Mouse (Mus musculus): Measurements from ENCODE around the gene Rnf111. TPM values are rescaled to one million over a fixed set of nuclear protein-coding genes. Genes with fewer than 3 reads are reported as not detected.

Gene Rnf111
- polyA plus RNA-seq, 1 experiment from 2014 or later: 30.3 TPM

DNA sequence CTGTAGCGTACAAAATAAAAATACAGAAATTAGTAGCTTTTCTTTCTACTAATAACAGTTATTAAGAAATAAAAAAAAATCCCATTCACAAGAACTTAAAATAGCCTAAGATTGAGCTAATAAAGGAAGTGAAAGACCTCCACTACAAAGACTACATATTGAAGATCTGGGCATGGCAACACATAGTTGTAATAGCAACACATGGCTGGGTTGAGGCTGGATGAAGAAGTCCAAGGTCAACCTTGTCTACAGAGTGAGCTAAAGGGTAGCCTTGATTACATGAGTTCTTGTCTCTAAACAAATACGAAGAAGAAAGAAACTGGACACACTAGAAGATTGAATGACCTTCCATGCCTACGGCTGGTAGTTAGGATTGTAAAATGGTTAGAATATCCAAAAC is 20.3 kb upstream of the Rnf111 start:
- no peaks in the 10 kb centered on the region for H3K27me3 ChIP-seq (replicated peaks; ENCODE audit: low read depth, poor library complexity, severe bottlenecking)
- DNase-seq (ENCODE audit: low spot score): no peak
- H3K9me3 ChIP-seq: no peaks in the 10 kb centered on the region
- 96% methylated on average over 3 of the region's 3 CpGs for WGBS
- no peaks in the 10 kb centered on the region for H3K36me3 ChIP-seq (replicated peaks)
- peaks cover 6% of the 10 kb centered on the region; the same call in 1 of the 2 replicates for H3K4me1 ChIP-seq
- no peak overlapping the region for H3K27ac ChIP-seq (replicated peaks)
- no peak overlapping the region for H3K4me3 ChIP-seq

DNA sequence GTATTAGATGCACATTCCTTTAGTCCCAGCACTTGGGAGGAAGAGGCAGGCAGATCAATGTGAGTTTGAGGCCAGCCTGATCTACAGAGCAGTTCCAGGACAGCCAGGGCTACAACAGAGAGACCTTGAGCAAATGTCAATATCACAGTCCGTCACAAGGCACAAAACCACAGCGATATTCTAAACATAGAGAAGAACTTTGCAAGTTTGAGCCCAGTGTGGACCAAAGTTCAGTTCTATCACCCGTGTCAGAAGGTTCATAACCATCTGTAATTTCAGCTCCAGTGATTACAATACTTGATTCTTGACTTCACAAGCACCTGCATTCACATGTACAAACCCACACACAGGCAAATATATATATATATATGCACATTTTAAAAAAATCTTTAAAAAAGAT is 17.1 kb upstream of the Rnf111 start:
- no peak for DNase-seq (ENCODE audit: low spot score)
- Histone ChIP-seq H3K27ac (replicated peaks) (no peak overlapping the region), H3K4me3 (no peak overlapping the region), H3K4me1 (no peaks in the 10 kb centered on the region), H3K9me3 (no peaks in the 10 kb centered on the region), H3K36me3 (replicated peaks) (no peaks in the 10 kb centered on the region), H3K27me3 (replicated peaks; ENCODE audit: low read depth, poor library complexity, severe bottlenecking) (no peaks in the 10 kb centered on the region)
- WGBS: 86% methylated on average over 3 of the region's 3 CpGs

DNA sequence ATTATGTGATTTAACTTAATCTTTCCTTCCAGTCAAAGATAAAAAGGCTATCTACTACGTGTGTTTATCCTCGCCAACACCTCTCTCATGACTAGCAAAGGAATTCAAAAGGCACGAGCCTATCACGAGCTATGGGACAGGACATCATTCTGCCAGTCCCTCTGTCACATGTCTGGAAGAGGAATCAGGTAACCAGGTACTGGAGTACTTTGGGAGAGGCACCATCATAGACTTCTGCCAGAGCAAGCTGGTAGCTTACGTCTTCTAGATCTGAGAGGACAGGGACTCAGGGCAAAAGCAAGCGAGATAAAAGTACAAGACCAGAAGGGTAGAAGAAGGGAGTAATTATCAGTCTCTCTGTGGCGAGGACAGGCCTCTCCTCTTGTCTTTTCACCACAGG is 8.2 kb upstream of the Rnf111 start:
- Histone ChIP-seq H3K27ac (replicated peaks) (no peak overlapping the region), H3K4me1 (no peaks in the 10 kb centered on the region), H3K4me3 (no peak overlapping the region), H3K36me3 (replicated peaks) (no peaks in the 10 kb centered on the region), H3K9me3 (no peaks in the 10 kb centered on the region), H3K27me3 (replicated peaks; ENCODE audit: low read depth, poor library complexity, severe bottlenecking) (no peaks in the 10 kb centered on the region)
- no peak for DNase-seq (ENCODE audit: low spot score)
- 81% methylated on average over 7 of the region's 7 CpGs for WGBS

DNA sequence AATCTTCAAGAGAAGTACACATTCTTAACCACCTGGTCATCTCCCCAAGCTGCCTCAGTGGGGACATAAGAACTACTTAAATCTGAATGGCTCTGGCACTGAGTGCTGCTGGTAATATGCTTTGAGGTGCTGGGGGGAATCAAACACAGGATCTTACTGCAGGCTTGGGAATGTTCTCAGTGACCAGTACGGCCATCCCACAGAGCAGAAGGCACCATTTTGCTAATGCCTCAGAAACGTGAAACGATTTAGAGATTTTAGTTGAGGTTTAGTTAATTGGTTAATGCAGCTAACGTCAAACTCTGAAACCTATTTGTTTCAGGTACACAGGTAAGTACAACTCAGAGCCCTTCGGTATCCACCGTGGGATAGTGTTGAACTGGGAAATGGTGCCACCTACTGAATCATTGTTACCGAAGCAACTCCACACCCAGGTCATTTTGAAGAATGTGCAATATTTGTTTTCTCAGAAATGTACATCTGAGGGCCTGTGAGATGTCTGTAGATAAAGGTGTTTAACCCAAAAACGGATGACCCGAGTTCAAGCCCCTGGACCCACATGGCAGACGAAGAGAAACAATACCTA is 7.6 kb upstream of the Rnf111 start:
- no peaks in the 10 kb centered on the region for H3K36me3 ChIP-seq (replicated peaks)
- no peaks in the 10 kb centered on the region for H3K27me3 ChIP-seq (replicated peaks; ENCODE audit: low read depth, poor library complexity, severe bottlenecking)
- DNase-seq (ENCODE audit: low spot score): no peak
- WGBS: 65% methylated on average over 10 of the region's 10 CpGs
- no peaks in the 10 kb centered on the region for H3K4me1 ChIP-seq
- no peaks in the 10 kb centered on the region for H3K9me3 ChIP-seq
- H3K4me3 ChIP-seq: no peak overlapping the region
- no peak overlapping the region for H3K27ac ChIP-seq (replicated peaks)

DNA sequence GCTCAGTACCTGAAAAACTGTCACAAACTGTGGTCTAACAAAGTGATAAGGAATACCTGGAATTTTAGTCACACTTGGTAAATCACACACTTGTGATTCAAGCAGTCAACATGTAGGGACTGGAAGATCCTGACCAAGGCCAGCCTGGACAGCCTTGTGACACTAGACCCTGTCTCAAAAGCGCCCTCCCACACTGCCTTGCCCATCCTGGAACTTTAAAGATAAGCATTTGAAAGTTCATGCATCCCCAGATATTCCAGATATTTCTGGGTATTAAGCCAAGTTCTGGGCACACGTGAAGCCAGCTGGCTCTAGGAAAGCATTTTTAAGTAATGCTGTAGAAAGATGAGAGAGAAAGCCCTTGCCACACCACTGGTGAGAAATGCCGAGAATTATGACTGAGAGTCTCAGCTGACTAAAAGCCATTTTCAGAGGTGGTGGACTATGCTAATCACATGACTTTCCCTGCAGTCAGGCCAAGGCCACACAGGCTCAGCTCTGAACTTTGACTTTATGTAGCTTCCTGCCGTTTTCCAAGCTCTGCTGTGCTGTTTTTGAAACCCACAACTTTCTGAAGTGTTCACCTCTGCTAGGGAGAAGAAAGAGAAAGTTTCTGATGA is 6.5 kb upstream of the Rnf111 start:
- WGBS: 74% methylated on average over 4 of the region's 4 CpGs
- H3K27ac ChIP-seq (replicated peaks): no peak overlapping the region
- H3K36me3 ChIP-seq (replicated peaks): no peaks in the 10 kb centered on the region
- no peaks in the 10 kb centered on the region for H3K4me1 ChIP-seq
- no peak overlapping the region for H3K4me3 ChIP-seq
- H3K9me3 ChIP-seq: no peaks in the 10 kb centered on the region
- no peaks in the 10 kb centered on the region for H3K27me3 ChIP-seq (replicated peaks; ENCODE audit: low read depth, poor library complexity, severe bottlenecking)
- DNase-seq (ENCODE audit: low spot score): no peak

DNA sequence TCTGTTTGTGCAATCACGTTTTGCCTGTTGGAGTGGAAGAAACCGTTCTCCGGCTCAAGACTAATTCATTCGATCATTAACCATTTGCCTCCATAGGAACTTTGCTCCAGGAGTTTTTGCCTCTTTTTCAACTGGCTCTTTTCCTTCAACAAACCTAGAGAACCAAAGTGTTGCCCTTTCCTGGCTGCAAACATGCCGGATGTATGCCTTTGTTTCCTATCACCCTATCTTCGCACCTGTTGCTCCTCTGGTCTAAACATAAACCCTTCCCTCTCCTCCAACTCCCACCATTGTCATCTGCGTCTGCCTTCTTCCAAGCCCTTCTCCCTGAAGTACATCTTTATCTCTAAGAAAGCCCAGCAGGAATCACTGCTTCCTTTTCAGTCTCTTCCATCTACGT is 3.3 kb upstream of the Rnf111 start:
- Histone ChIP-seq H3K27me3 (replicated peaks; ENCODE audit: low read depth, poor library complexity, severe bottlenecking) (no peaks in the 10 kb centered on the region), H3K9me3 (no peaks in the 10 kb centered on the region), H3K27ac (replicated peaks) (no peak overlapping the region), H3K4me1 (peaks cover 8% of the 10 kb centered on the region), H3K4me3 (no peak overlapping the region), H3K36me3 (replicated peaks) (0 out of 2 replicates have a peak, but pooled peaks cover under 1% of the 10 kb centered on the region)
- DNase-seq (ENCODE audit: low spot score): no peak
- 81% methylated on average over 8 of the region's 8 CpGs for WGBS

DNA sequence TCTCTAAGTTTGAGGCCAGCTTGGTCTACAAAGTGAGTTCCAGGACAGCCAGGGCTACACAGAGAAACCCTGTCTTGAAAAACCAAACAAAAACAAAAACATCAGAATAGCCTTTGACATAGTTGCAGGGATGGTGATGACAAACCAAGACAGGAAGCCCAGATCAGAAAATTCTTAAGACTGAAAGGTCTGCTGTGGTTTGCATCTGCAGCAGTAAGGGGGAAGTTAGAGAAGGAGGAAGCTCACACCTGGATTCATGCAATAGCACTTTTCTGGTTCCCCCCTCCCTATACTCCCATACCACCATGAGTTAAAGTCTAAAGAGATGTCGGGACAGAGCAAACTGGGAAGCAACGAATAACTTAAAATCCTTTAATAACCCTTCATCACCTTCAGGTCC is 2.7 kb upstream of the Rnf111 start:
- Histone ChIP-seq H3K27ac (replicated peaks) (no peak overlapping the region), H3K4me1 (peaks cover 9% of the 10 kb centered on the region), H3K36me3 (replicated peaks) (peaks cover 6% of the 10 kb centered on the region; the same call in 1 of the 2 replicates), H3K9me3 (no peaks in the 10 kb centered on the region), H3K4me3 (no peak overlapping the region), H3K27me3 (replicated peaks; ENCODE audit: low read depth, poor library complexity, severe bottlenecking) (no peaks in the 10 kb centered on the region)
- no peak for DNase-seq (ENCODE audit: low spot score)
- 73% methylated on average over 2 of the region's 2 CpGs for WGBS

DNA sequence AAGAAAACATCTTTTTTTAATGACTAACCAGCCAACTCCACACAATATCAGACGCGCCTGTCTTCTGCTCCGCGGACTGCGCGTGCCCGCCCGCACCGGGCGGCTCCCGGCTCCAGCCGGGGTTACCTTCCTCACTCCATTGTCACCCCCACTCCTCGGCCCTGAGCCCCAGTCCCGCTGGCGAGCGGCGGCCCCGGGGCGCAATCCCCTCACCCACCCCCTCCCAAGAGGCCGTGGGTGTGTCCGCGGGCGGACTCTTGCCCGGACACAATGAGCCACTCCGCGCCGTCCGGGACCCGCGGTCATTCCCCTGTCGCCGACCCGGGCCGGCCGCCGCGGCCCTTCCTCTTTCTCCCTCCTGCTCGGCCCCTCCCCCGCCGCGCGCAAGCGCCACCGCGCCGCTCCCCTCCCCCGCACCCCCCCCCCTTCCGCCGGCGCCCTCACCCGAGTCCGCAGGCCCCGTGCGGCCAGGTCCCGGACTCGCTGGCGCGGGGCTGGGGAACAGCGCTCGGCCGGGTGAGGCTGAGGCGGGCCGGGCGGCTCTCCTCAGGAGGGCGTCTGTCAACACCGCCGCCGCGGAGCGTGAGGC is 416 bp downstream of the Rnf111 start:
- DNase-seq (ENCODE audit: low spot score): peak; percentile 84
- Histone ChIP-seq H3K36me3 (replicated peaks) (peaks cover 29% of the 10 kb centered on the region), H3K27ac (replicated peaks) (peak overlapping the region; percentile 99), H3K27me3 (replicated peaks; ENCODE audit: low read depth, poor library complexity, severe bottlenecking) (no peaks in the 10 kb centered on the region), H3K4me3 (peak overlapping the region; percentile 97), H3K9me3 (no peaks in the 10 kb centered on the region), H3K4me1 (peaks cover 9% of the 10 kb centered on the region)
- WGBS: under 1% methylated on average over 68 of the region's 70 CpGs

DNA sequence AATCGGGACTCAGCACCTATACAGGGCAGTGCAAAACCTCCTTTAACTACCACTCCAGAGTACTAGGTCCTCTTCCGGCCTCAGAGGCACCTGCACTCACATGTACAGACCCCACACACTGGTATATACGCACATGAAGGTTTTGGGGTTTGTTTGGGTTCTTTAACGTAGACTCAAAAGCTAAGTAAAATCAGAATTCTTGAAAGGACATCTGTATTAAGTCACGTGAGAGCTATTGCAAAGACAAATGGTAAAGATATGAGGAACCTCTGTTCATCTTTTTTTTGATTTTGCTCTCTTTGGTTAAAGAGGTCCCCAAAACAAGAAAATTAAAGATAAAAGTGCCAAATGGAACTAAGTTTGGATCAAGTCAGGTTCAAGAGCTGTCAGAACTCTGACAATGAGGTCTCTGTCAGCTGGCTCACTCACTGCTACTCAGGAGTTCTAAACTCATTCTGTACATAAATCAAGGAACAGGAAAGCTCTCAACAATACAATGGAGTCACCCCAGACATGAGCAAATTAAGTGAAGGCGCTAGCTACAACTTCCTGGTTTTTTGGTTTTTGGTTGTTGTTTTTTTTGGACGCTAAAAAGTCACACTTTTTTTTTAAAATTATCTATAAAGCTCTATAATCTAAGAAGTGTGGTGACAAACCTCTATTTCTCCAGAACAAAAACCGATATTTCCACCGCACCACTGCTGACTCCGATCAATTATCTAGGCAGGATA is 1.1 kb downstream of the Rnf111 start:
- Histone ChIP-seq H3K36me3 (replicated peaks) (peaks cover 35% of the 10 kb centered on the region), H3K9me3 (no peaks in the 10 kb centered on the region), H3K4me1 (peaks cover 9% of the 10 kb centered on the region), H3K4me3 (peak overlapping the region; percentile 97), H3K27ac (replicated peaks) (peak overlapping the region; percentile 99), H3K27me3 (replicated peaks; ENCODE audit: low read depth, poor library complexity, severe bottlenecking) (no peaks in the 10 kb centered on the region)
- 44% methylated on average over 10 of the region's 10 CpGs for WGBS
- no peak for DNase-seq (ENCODE audit: low spot score)

DNA sequence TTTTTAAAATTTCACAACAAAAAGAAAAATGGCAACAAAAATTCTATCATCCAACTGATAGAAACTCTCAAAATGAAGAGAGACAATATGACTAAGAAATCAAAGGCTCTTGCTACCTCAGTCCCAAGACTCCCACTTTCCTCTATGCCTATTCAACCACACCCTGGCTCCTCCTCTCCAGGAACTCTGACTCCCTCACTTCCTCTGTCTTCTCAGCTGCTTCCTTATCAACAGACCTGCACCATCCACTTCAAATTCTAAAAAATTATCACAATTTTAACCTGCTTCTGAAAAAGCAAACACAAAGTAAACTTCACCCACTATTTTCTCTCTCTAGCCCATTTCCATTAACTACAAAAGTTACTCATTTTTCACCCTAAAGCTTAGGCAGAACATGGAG is 6.5 kb downstream of the Rnf111 start:
- H3K27me3 ChIP-seq (replicated peaks; ENCODE audit: low read depth, poor library complexity, severe bottlenecking): no peaks in the 10 kb centered on the region
- DNase-seq (ENCODE audit: low spot score): no peak
- H3K4me1 ChIP-seq: peaks cover 3% of the 10 kb centered on the region; the same call in 1 of the 2 replicates
- H3K9me3 ChIP-seq: no peaks in the 10 kb centered on the region
- H3K4me3 ChIP-seq: no peak overlapping the region
- H3K27ac ChIP-seq (replicated peaks): no peak overlapping the region
- peaks cover 72% of the 10 kb centered on the region for H3K36me3 ChIP-seq (replicated peaks)

DNA sequence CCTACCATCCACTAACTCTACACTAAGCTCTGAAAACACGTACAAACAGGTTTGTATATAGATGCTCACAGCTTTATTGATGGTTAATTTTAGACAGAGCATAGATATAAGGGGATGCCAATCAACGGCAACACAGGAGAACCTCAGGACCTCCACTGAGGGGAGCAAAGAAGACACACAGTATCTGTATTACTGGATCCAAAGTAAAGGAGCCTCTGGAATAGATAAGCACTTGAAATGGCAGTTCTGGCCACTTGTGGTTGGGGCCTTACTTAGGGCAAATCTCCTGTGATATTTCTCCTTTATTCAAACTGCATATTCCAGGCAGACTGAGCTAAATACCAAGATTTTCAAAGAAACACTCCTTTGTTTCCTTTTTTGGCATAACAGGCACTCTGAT is 10.5 kb downstream of the Rnf111 start:
- H3K27ac ChIP-seq (replicated peaks): no peak overlapping the region
- no peak for DNase-seq (ENCODE audit: low spot score)
- H3K4me1 ChIP-seq: no peaks in the 10 kb centered on the region
- 93% methylated on average over 2 of the region's 2 CpGs for WGBS
- H3K27me3 ChIP-seq (replicated peaks; ENCODE audit: low read depth, poor library complexity, severe bottlenecking): no peaks in the 10 kb centered on the region
- H3K4me3 ChIP-seq: no peak overlapping the region
- H3K9me3 ChIP-seq: no peaks in the 10 kb centered on the region
- H3K36me3 ChIP-seq (replicated peaks): peaks cover 78% of the 10 kb centered on the region

DNA sequence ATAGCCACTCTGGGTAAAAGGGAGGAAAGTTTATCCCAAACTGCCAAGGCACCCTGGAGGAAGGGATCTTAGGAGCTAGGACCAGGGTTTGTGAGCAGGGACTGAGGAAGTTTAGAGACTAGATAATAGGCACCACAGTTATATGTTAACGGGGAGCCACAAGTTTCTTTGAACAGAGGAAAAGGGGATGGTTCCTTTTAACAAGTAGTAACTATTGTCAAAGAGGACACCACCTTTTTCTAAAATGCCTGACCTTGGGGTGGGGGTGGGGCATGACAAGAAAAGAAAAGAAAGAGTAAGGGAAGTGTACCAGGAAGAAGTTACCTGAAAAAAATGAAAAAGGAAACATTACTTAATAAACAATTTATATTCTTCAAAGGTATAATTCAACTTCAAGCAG is 12.3 kb downstream of the Rnf111 start:
- peaks cover 66% of the 10 kb centered on the region for H3K36me3 ChIP-seq (replicated peaks)
- WGBS: 94% methylated on average over 1 of the region's 1 CpGs

DNA sequence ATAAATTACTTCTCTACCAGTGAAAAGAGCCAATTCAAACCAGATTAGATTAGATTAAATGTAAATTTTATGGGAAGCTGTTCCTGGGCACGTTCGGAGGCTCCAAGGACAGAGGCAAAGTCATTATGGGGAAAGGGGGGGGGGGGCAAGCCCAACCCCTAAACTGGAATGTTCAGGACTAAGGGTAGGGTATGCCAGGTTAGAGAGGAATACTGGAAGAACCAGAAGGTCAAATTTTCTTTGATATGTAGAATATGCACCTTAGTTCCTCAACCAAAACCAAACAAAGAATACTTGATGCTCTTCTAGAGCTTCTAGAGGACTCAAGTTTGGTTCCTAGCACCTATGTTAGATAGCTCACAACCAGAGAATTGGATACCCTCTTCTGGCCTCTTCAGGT is 16.1 kb downstream of the Rnf111 start:
- Histone ChIP-seq H3K36me3 (replicated peaks) (peaks cover 55% of the 10 kb centered on the region), H3K4me3 (no peak overlapping the region), H3K4me1 (no peaks in the 10 kb centered on the region), H3K27ac (replicated peaks) (no peak overlapping the region), H3K27me3 (replicated peaks; ENCODE audit: low read depth, poor library complexity, severe bottlenecking) (no peaks in the 10 kb centered on the region), H3K9me3 (no peaks in the 10 kb centered on the region)
- WGBS: 83% methylated on average over 2 of the region's 2 CpGs
- no peak for DNase-seq (ENCODE audit: low spot score)

More for the DNA sequence above, 12.3 kb downstream of the Rnf111 start:
- Histone ChIP-seq H3K4me1 (no peaks in the 10 kb centered on the region), H3K27me3 (replicated peaks; ENCODE audit: low read depth, poor library complexity, severe bottlenecking) (no peaks in the 10 kb centered on the region), H3K27ac (replicated peaks) (no peak overlapping the region), H3K9me3 (no peaks in the 10 kb centered on the region), H3K4me3 (no peak overlapping the region)
- DNase-seq (ENCODE audit: low spot score): no peak

Measured in embryonic facial prominence, embryonic 10.5 days (tissue).